Mouse (Mus musculus) brain, embryonic 14.5 days (tissue): Measurements from ENCODE around the gene Dmgdh.

Source experiments
- CTCF ChIP-seq: fragments of 200-500 bp; IDR thresholded peaks from 2 replicates; pipeline ENCODE4 v1.5.1; 2012; ENCODE audit warnings: inconsistent platforms, mild to moderate bottlenecking, moderate library complexity, borderline replicate concordance; ENCODE audit not compliant: insufficient read depth, insufficient read length; ENCODE audit errors: extremely low read depth
- POLR2A ChIP-seq: fragments of 200-500 bp; IDR thresholded peaks from 2 replicates; pipeline ENCODE4 v1.6.1; 2012; ENCODE audit warnings: mild to moderate bottlenecking, inconsistent platforms, borderline replicate concordance; ENCODE audit not compliant: poor library complexity, insufficient read depth, insufficient read length, severe bottlenecking; ENCODE audit errors: extremely low read depth

DNA sequence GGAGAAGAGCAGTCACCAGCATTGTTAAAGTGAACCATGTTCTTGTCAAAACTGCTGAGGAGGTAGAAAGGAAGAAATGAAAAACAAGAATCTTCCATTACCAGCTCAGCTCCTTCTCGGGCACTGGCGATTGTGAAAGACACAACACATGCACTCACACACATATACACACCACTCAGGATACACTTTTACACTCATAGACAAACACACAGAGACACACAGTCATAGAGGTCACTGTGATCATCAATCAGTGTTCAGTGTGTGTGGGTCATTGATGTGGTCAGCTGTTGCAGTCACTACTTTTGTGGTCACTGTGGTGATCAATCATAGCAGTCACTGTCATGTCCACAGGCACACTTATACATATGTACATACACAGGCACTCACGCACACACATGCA is 49.2 kb downstream of the Dmgdh start:
- TF ChIP-seq POLR2A (no peak), CTCF (no peak)
